Mouse (Mus musculus): ENCODE data around the gene Treh.

Treh gene

DNA sequence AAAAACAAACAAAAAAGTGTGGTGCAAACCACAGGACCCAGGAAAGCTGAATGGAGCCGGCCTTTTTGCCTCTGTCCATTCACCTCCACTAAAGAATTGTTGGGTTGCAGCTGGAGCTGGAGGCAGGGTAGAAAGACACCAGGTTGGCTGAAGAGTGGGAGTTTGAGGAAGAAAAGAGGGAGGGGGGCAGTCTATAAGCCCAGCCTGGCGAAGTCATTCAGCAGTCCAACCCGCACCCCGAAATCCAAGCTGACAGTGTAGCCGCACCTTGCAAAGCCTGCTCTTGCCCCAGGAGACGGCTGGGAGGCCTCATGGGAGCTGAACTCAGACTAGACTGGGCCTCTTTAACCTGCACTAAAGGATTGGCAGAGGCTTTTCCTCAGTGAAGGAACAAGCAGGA, 62.9 kb downstream of the Treh start:
- no peak for DNase-seq

Data from cerebellum, postnatal 25 days (tissue).